Mouse (Mus musculus): ENCODE data around the gene Spem1. TPM values are rescaled to one million over a fixed set of nuclear protein-coding genes. Genes with fewer than 3 reads are reported as not detected.
"Not testable (repeated sequence)": the region's sequence is repeated elsewhere in the genome, so short reads cannot be mapped to it uniquely, and the experiment has no call there.

Gene Spem1
- total and polyA plus RNA-seq, 3 experiments = not detected

GRCm38 (mm10) chr11:69864138-69864860 lies 42.3 kb upstream of the Spem1 start:
- no peaks in the 10 kb centered on the region for H3K9me3 ChIP-seq (replicated peaks; ENCODE audit: low read length)
- in situ Hi-C loops (cut with MboI; ENCODE audit: low pct_ligation_motif_present, low pct_unique_long_range_greater_than_20kb, low sequenced_read_pairs) = no loop called here

GRCm38 (mm10) chr11:69863729-69864128 lies 41.7 kb upstream of the Spem1 start:
- peaks cover 22% of the 10 kb centered on the region for H3K27me3 ChIP-seq (replicated peaks)
- H3K9me3 ChIP-seq (replicated peaks; ENCODE audit: low read length); H3K9ac ChIP-seq (ENCODE audit: insufficient read depth, low read depth); H3K36me3 ChIP-seq (replicated peaks in 1 of 2; ENCODE audit: control insufficient read depth in 1 of 2, insufficient read depth in 1 of 2, low read length in 1 of 2); H3K79me2 ChIP-seq (replicated peaks; ENCODE audit: control insufficient read depth, extremely low read depth, insufficient read depth, poor library complexity, severe bottlenecking); H3K4me3 ChIP-seq (replicated peaks in 1 of 3; ENCODE audit: low read depth in 2 of 3, low read length in 2 of 3, poor library complexity in 1 of 3); DNase-seq (ENCODE audit: extremely low read depth); in situ Hi-C loops (cut with MboI; ENCODE audit: low pct_ligation_motif_present, low pct_unique_long_range_greater_than_20kb, low sequenced_read_pairs); H3K4me1 ChIP-seq (ENCODE audit: control insufficient read depth in 1 of 2, insufficient read depth in 2 of 2); H3K4me2 ChIP-seq (ENCODE audit: insufficient read depth, low read depth, poor library complexity, severe bottlenecking); dilution Hi-C loops (cut with MboI; ENCODE audit: extremely low pct_ligation_motif_present, extremely low pct_unique_long_range_greater_than_20kb, low sequenced_read_pairs); H3K27ac ChIP-seq (ENCODE audit: insufficient read depth, low read depth): not testable (repeated sequence)

More at GRCm38 (mm10) chr11:69864138-69864860, 42.3 kb upstream of the Spem1 start:
- DNase-seq (ENCODE audit: extremely low read depth) = no peak
- no peaks in the 10 kb centered on the region for H3K4me1 ChIP-seq (ENCODE audit: control insufficient read depth in 1 of 2, insufficient read depth in 2 of 2)
- no peak overlapping the region for H3K27ac ChIP-seq (ENCODE audit: insufficient read depth, low read depth)
- H3K36me3 ChIP-seq (replicated peaks in 1 of 2; ENCODE audit: control insufficient read depth in 1 of 2, insufficient read depth in 1 of 2, low read length in 1 of 2) = no peaks in the 10 kb centered on the region
- TF ChIP-seq BHLHE40 (IDR thresholded peaks at IDR 0.05; ENCODE audit: low read depth, low read length) (0 out of 2 replicates have a peak, but pooled peaks have one; percentile 26), SIN3A (IDR thresholded peaks at IDR 0.05; ENCODE audit: low read length) (no peak)
- H3K4me3 ChIP-seq (replicated peaks in 1 of 3; ENCODE audit: low read depth in 2 of 3, low read length in 2 of 3, poor library complexity in 1 of 3) = no peak overlapping the region
- H3K79me2 ChIP-seq (replicated peaks; ENCODE audit: control insufficient read depth, extremely low read depth, insufficient read depth, poor library complexity, severe bottlenecking) = no peaks in the 10 kb centered on the region
- dilution Hi-C loops (cut with MboI; ENCODE audit: extremely low pct_ligation_motif_present, extremely low pct_unique_long_range_greater_than_20kb, low sequenced_read_pairs) = no loop called here
- H3K9ac ChIP-seq (ENCODE audit: insufficient read depth, low read depth) = no peak overlapping the region
- H3K4me2 ChIP-seq (ENCODE audit: insufficient read depth, low read depth, poor library complexity, severe bottlenecking) = no peak overlapping the region
- peaks cover 25% of the 10 kb centered on the region for H3K27me3 ChIP-seq (replicated peaks)

- Histone ChIP-seq H3K4me2 (ENCODE audit: insufficient read depth, low read depth, poor library complexity, severe bottlenecking) (no peak within 1 kb of the TSS), H3K9ac (ENCODE audit: insufficient read depth, low read depth) (no peak within 1 kb of the TSS), H3K4me3 (replicated peaks in 1 of 3; ENCODE audit: low read depth in 2 of 3, low read length in 2 of 3, poor library complexity in 1 of 3) (no peak within 1 kb of the TSS), H3K27ac (ENCODE audit: insufficient read depth, low read depth) (no peak within 1 kb of the TSS), H3K79me2 (replicated peaks; ENCODE audit: control insufficient read depth, extremely low read depth, insufficient read depth, poor library complexity, severe bottlenecking) (no peaks in the 10 kb centered on the region), H3K9me3 (replicated peaks; ENCODE audit: low read length) (no peaks in the 10 kb centered on the region), H3K36me3 (replicated peaks in 1 of 2; ENCODE audit: control insufficient read depth in 1 of 2, insufficient read depth in 1 of 2, low read length in 1 of 2) (no peaks in the 10 kb centered on the region), H3K4me1 (ENCODE audit: control insufficient read depth in 1 of 2, insufficient read depth in 2 of 2) (peaks cover 6 to 16% of the 10 kb centered on the region in 2 experiments), H3K27me3 (replicated peaks) (peaks cover 5% of the 10 kb centered on the region)
- no peak for DNase-seq (ENCODE audit: extremely low read depth)
- TF ChIP-seq NRF1 (IDR thresholded peaks at IDR 0.05; ENCODE audit: low read depth, low read length) = no peak
- no peak for TF ChIP-seq MXI1 (IDR thresholded peaks at IDR 0.05; ENCODE audit: low read depth, low read length)
- no peak for TF ChIP-seq RCOR1 (conservative IDR thresholded peaks at IDR 0.05; ENCODE audit: low read depth, low read length)
- no peak for TF ChIP-seq ZKSCAN1 (IDR thresholded peaks at IDR 0.05; ENCODE audit: borderline replicate concordance, low read depth, low read length)
- no peak for TF ChIP-seq KAT2A (IDR thresholded peaks at IDR 0.05; ENCODE audit: insufficient replicate concordance, low read length)
- no peak for TF ChIP-seq MYC (IDR thresholded peaks at IDR 0.05; ENCODE audit: low read depth, low read length)
- no peak for TF ChIP-seq CHD2 (IDR thresholded peaks at IDR 0.05; ENCODE audit: low read length)
- no peak for TF ChIP-seq JUND (conservative IDR thresholded peaks at IDR 0.05; ENCODE audit: low read depth, low read length)
- TF ChIP-seq EP300 (IDR thresholded peaks at IDR 0.05; ENCODE audit: low read length) = no peak
- TF ChIP-seq ZMIZ1 (IDR thresholded peaks at IDR 0.05; ENCODE audit: low read depth, low read length) = no peak
- no peak for TF ChIP-seq ELF1 (IDR thresholded peaks at IDR 0.05; ENCODE audit: low read depth, low read length)
- no peak for TF ChIP-seq JUN (IDR thresholded peaks at IDR 0.05; ENCODE audit: insufficient read depth, low read depth, low read length)
- TF ChIP-seq TBP (conservative IDR thresholded peaks at IDR 0.05; ENCODE audit: low read depth, low read length) = no peak
- in situ Hi-C loops (cut with MboI; ENCODE audit: low pct_ligation_motif_present, low pct_unique_long_range_greater_than_20kb, low sequenced_read_pairs) = no loop called here
- dilution Hi-C loops (cut with MboI; ENCODE audit: extremely low pct_ligation_motif_present, extremely low pct_unique_long_range_greater_than_20kb, low sequenced_read_pairs) = no loop called here
Measured at GRCm38 (mm10) chr11:69858113-69858998, 36.4 kb upstream of the Spem1 start, which contains the start of gene Tnk1. Tnk1 (minus strand) TSS chr11:69858730.
